Mouse (Mus musculus) MEL (cell line): ENCODE results near the gene Ubb. TPM values are rescaled to one million over a fixed set of nuclear protein-coding genes. Genes with fewer than 3 reads are reported as not detected.

ENCODE experiments used
- DNase-seq: peaks from one replicate; pipeline ENCODE4 v3.0.0; 2011; ENCODE audit warnings: low read depth, low spot score
- H3K27ac ChIP-seq: 2 replicates; pipeline ENCODE4 v1.5.1; 2012; ENCODE audit warnings: low read depth, mild to moderate bottlenecking, control low read depth, low read length, moderate library complexity; ENCODE audit not compliant: control insufficient read depth
- H3K27me3 ChIP-seq, 2 experiments: fragments of 150-350 bp in 1 of 2; sonication (generic) in 1 of 2; 2 replicates each; pipeline ENCODE4 v1.6.1; 2012; ENCODE audit warnings: low read length in 2 of 2, mild to moderate bottlenecking in 2 of 2, improper control_type of control experiment in 1 of 2, moderate library complexity in 1 of 2; ENCODE audit not compliant: insufficient read depth in 2 of 2, control insufficient read depth in 1 of 2
- H3K36me3 ChIP-seq, 2 experiments: 2 replicates each; pipeline ENCODE4 v1.6.1; 2012 to 2014; ENCODE audit warnings: low read length in 2 of 2, improper control_type of control experiment in 1 of 2, inconsistent platforms in 1 of 2, mild to moderate bottlenecking in 1 of 2; ENCODE audit not compliant: insufficient read depth in 2 of 2, control insufficient read depth in 1 of 2
- H3K4me1 ChIP-seq, 2 experiments: fragments of 150-350 bp in 1 of 2; sonication (generic) in 1 of 2; 2 replicates each; pipeline ENCODE4 v1.6.1; 2012; ENCODE audit warnings: low read length in 2 of 2, improper control_type of control experiment in 1 of 2, mild to moderate bottlenecking in 1 of 2; ENCODE audit not compliant: insufficient read depth in 2 of 2, control insufficient read depth in 1 of 2
- H3K4me3 ChIP-seq, 2 experiments: fragments of 150-350 bp in 1 of 2; sonication (generic) in 1 of 2; 2 replicates each; pipeline ENCODE4 v1.5.1; 2012; ENCODE audit warnings: low read depth in 2 of 2, low read length in 2 of 2, mild to moderate bottlenecking in 2 of 2, moderate library complexity in 2 of 2, control low read depth in 1 of 2, improper control_type of control experiment in 1 of 2; ENCODE audit not compliant: control insufficient read depth in 1 of 2, insufficient read depth in 1 of 2
- H3K79me2 ChIP-seq: 2 replicates; pipeline ENCODE4 v1.6.1; 2012; ENCODE audit warnings: mild to moderate bottlenecking, low read length, moderate library complexity; ENCODE audit not compliant: control insufficient read depth, poor library complexity, insufficient read depth
- H3K9ac ChIP-seq: 2 replicates; pipeline ENCODE4 v1.6.1; 2012; ENCODE audit warnings: low read depth, mild to moderate bottlenecking, control low read depth, low read length, moderate library complexity; ENCODE audit not compliant: control insufficient read depth, poor library complexity, severe bottlenecking
- H3K9me3 ChIP-seq: fragments of 150-350 bp; sonication (generic); replicated peaks from 2 replicates; pipeline ENCODE4 v1.6.1; 2012; ENCODE audit warnings: mild to moderate bottlenecking, low read length, improper control_type of control experiment, moderate library complexity; ENCODE audit not compliant: insufficient read depth
- CHD1 ChIP-seq: IDR thresholded peaks from 2 replicates; pipeline ENCODE4 v1.6.1; 2012; ENCODE audit warnings: low read depth, mild to moderate bottlenecking, inconsistent platforms, low read length, improper control_type of control experiment
- CHD2 ChIP-seq: IDR thresholded peaks from 2 replicates; pipeline ENCODE4 v1.6.1; 2011; ENCODE audit warnings: low read length, improper control_type of control experiment
- CTCF ChIP-seq, 3 experiments: IDR thresholded peaks in 2 of 3; conservative IDR thresholded peaks in 1 of 3; 2 replicates each; pipeline ENCODE4 v1.5.1; 2011 to 2012; ENCODE audit warnings: low read length in 3 of 3, low read depth in 2 of 3, mild to moderate bottlenecking in 2 of 3, improper control_type of control experiment in 1 of 3, inconsistent platforms in 1 of 3, mixed read lengths in 1 of 3, moderate library complexity in 1 of 3; ENCODE audit not compliant: control insufficient read depth in 1 of 3, insufficient read depth in 1 of 3, poor library complexity in 1 of 3, severe bottlenecking in 1 of 3
- E2F4 ChIP-seq: IDR thresholded peaks from 2 replicates; pipeline ENCODE4 v1.6.1; 2011; ENCODE audit warnings: low read depth, low read length, improper control_type of control experiment, borderline replicate concordance
- ELF1 ChIP-seq: IDR thresholded peaks from 2 replicates; pipeline ENCODE4 v1.6.1; 2014; ENCODE audit warnings: low read depth, mild to moderate bottlenecking, inconsistent platforms, low read length, improper control_type of control experiment, moderate library complexity
- GATA1 ChIP-seq: IDR thresholded peaks from 2 replicates; pipeline ENCODE4 v1.6.1; 2011; ENCODE audit warnings: low read depth, low read length, improper control_type of control experiment
- HCFC1 ChIP-seq: IDR thresholded peaks from 2 replicates; pipeline ENCODE4 v1.6.1; 2012; ENCODE audit warnings: low read depth, mild to moderate bottlenecking, inconsistent platforms, low read length, improper control_type of control experiment, moderate library complexity
- MYB ChIP-seq: IDR thresholded peaks from 2 replicates; pipeline ENCODE4 v1.6.1; 2011; ENCODE audit warnings: mild to moderate bottlenecking, low read depth, low read length, improper control_type of control experiment
- NRF1 ChIP-seq: IDR thresholded peaks from 2 replicates; pipeline ENCODE4 v1.6.1; 2014; ENCODE audit warnings: low read depth, mild to moderate bottlenecking, inconsistent platforms, low read length, improper control_type of control experiment, moderate library complexity; ENCODE audit not compliant: poor library complexity, insufficient read depth, severe bottlenecking
- RAD21 ChIP-seq: IDR thresholded peaks from 2 replicates; pipeline ENCODE4 v1.6.1; 2011; ENCODE audit warnings: mild to moderate bottlenecking, low read depth, low read length, improper control_type of control experiment
- RCOR1 ChIP-seq: IDR thresholded peaks from 2 replicates; pipeline ENCODE4 v1.6.1; 2012; ENCODE audit warnings: low read depth, mild to moderate bottlenecking, inconsistent platforms, low read length, improper control_type of control experiment
- USF1 ChIP-seq: IDR thresholded peaks from 2 replicates; pipeline ENCODE4 v1.6.1; 2014; ENCODE audit warnings: low read depth, mild to moderate bottlenecking, inconsistent platforms, low read length, improper control_type of control experiment, moderate library complexity
- USF2 ChIP-seq, 2 experiments: IDR thresholded peaks; 2 replicates each; pipeline ENCODE4 v1.6.1; 2011 to 2012; ENCODE audit warnings: improper control_type of control experiment in 2 of 2, low read length in 2 of 2, borderline replicate concordance in 1 of 2, inconsistent platforms in 1 of 2, low read depth in 1 of 2, mild to moderate bottlenecking in 1 of 2; ENCODE audit not compliant: insufficient read depth in 1 of 2
- ZC3H11A ChIP-seq: IDR thresholded peaks from 2 replicates; pipeline ENCODE4 v1.6.1; 2012; ENCODE audit warnings: low read depth, mild to moderate bottlenecking, inconsistent platforms, low read length, improper control_type of control experiment
- ZNF384 ChIP-seq: IDR thresholded peaks from 2 replicates; pipeline ENCODE4 v1.6.1; 2012; ENCODE audit warnings: low read depth, mild to moderate bottlenecking, inconsistent platforms, low read length, improper control_type of control experiment
- polyA plus RNA-seq, 2 experiments: library from polyadenylated mRNA; stranded (reverse) in 1 of 2; unstranded in 1 of 2; fragments of >175 nt in 1 of 2; fragments of >200 nt in 1 of 2; gene quantifications; 2 replicates each; pipeline versions ENCODE4 v1.2.1 to v1.2.4; 2012; ENCODE audit warnings: low replicate concordance in 2 of 2, low read depth in 1 of 2; ENCODE audit not compliant: insufficient read length in 2 of 2, insufficient read depth in 1 of 2, missing spikeins in 1 of 2
- total RNA-seq: library from RNA; depleted of rRNA; stranded (reverse); fragments of 300-350 nt; gene quantifications from 2 replicates; pipeline ENCODE4 v1.2.3, GENCODE M21; 2012

The Ubb gene
- total and polyA plus RNA-seq, 3 experiments, result 1,800 to 1,877 TPM; not detected in 1

GRCm38 (mm10) chr11:62557205-62557604 lies 6.2 kb downstream of the Ubb start:
- no peaks in the 10 kb centered on the region for H3K9me3 ChIP-seq
- H3K79me2 ChIP-seq, result peaks cover 16% of the 10 kb centered on the region
- TF ChIP-seq ELF1 (no peak), MYB (no peak), USF1 (no peak), HCFC1 (no peak), USF2 (IDR thresholded peaks at IDR 0.05; ENCODE audit: borderline replicate concordance in 1 of 2, insufficient read depth in 1 of 2, low read depth in 1 of 2, low read length in 2 of 2) (no peak), E2F4 (no peak), RCOR1 (no peak), CTCF (IDR thresholded peaks at IDR 0.05 in 2 of 3, conservative IDR thresholded peaks at IDR 0.05 in 1 of 3; ENCODE audit: control insufficient read depth in 1 of 3, insufficient read depth in 1 of 3, low read depth in 2 of 3, low read length in 3 of 3, poor library complexity in 1 of 3, severe bottlenecking in 1 of 3) (no peak), CHD2 (no peak), ZC3H11A (no peak)
- no peak for DNase-seq
- no peak overlapping the region for H3K27ac ChIP-seq
- H3K4me1 ChIP-seq, result peaks cover 7 to 19% of the 10 kb centered on the region in 2 experiments; a peak in 3 of 4 replicates
- no peak overlapping the region for H3K4me3 ChIP-seq
- no peaks in the 10 kb centered on the region for H3K27me3 ChIP-seq
- peaks cover 10 to 25% of the 10 kb centered on the region in 2 experiments for H3K36me3 ChIP-seq
- no peak overlapping the region for H3K9ac ChIP-seq

GRCm38 (mm10) chr11:62558152-62558551 lies 7.2 kb downstream of the Ubb start:
- TF ChIP-seq GATA1 (no peak), CHD1 (no peak), RAD21 (no peak), ZNF384 (no peak), NRF1 (no peak)
- TF ChIP-seq, all 39 proteins: peak for 0
- Histone ChIP-seq H3K27me3 (no peaks in the 10 kb centered on the region), H3K27ac (no peak overlapping the region), H3K4me1 (peaks cover 7 to 22% of the 10 kb centered on the region in 2 experiments; a peak in 3 of 4 replicates), H3K9ac (no peak overlapping the region), H3K9me3 (no peaks in the 10 kb centered on the region), H3K36me3 (peaks cover 8 to 24% of the 10 kb centered on the region in 2 experiments), H3K4me3 (no peak overlapping the region), H3K79me2 (peaks cover 12% of the 10 kb centered on the region)
- no peak for DNase-seq
